Mouse (Mus musculus): Measurements from ENCODE around the gene Nipbl. TPM values are rescaled to one million over a fixed set of nuclear protein-coding genes. Genes with fewer than 3 reads are reported as not detected.

Nipbl gene
- total RNA-seq (2014; fragmentation: Nextera tagmentation) (140 and 147 TPM in 2 replicates), total RNA-seq (2017) (43.2 and 53.4 TPM in 2 replicates), polyA plus RNA-seq (2012) (5.2 and 7.3 TPM in 2 replicates)

DNA sequence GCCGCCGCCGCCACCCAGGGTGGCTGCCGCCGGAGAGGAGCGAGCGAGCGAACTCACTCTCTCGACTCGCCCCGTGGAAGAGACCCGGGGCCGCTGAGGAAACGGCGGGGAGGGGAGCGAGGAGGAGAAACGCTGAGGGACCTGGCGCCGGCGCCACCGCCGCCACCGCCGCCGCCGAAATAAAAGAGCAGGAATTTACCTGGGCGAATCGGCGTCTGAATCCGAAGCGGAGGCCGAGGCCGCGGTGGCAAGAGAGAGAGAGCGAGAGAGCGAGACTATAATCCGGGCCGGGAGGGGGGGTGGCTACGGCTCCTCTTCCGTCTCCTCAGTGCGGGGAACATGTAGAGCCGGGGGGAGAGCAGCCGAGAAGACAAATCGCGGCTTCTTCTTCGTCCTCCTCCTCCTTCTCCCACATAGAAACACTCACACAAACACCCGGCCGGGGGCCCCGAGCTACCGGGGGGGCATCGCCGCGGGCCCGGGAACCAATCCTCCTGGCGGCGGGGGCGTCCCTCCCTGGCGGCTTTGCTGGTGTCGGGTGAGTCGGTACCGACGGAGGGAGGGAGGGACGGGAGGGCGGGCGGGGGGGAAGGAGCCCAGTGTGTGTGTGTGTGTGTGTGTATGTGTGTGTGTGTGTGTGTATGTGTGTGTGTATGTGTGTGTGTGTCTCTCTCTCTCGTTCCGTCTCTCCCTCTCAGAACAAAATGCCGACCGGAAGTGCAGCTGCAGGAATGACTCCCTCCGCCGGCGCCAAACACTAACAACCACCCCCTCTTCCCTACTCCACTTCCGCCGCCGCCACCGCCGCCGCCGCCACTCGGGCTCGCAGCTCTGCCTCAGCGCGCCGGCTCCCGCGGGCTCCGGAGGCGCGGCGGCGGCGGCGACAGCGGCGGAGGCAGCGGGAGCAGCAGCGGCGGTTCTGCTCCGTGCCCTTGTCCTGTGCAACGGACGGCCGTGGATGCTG is at the start of gene Nipbl:
Nipbl (minus strand) TSS at position 538 of the 964 bp plus-strand sequence.
- 0 out of 2 replicates have a peak, but pooled peaks have one; percentile 37 for ATAC-seq (ENCODE audit: extremely low read depth, insufficient number of reproducible peaks, low FRiP score, poor library complexity, severe bottlenecking)

DNA sequence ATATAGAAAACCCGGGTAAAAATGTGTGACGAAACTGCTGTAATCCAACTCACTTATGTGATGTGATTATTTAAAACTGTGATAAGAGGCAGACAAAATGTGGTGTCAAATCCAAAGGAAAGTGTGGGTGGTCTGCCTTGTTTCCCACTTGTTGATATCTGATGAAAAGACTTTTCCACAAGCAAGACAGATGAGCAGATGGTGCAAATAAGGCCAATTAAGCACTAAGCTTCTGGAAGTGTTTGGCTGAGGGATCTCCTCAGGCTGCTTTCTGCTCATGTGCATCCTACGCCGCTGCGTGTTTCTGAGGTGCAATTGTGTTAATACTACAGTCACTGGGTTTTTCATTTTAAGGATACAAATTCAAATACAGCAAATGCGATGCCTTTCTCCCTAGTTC is 41.0 kb upstream of the Nipbl start:
- TF ChIP-seq CTCF (IDR thresholded peaks at IDR 0.05; ENCODE audit: low read depth, low read length) (no peak), GATA1 (IDR thresholded peaks at IDR 0.05; ENCODE audit: borderline replicate concordance, low read length) (no peak), GATA2 (IDR thresholded peaks at IDR 0.05; ENCODE audit: borderline replicate concordance, low read depth, low read length) (no peak), POLR2AphosphoS5 (IDR thresholded peaks at IDR 0.05; ENCODE audit: insufficient replicate concordance, low read depth, low read length) (no peak), TAL1 (conservative IDR thresholded peaks at IDR 0.05; ENCODE audit: low read depth, low read length) (no peak)
- H3K4me1 ChIP-seq (ENCODE audit: insufficient read depth, low read depth, low read length): no peaks in the 10 kb centered on the region
- no peaks in the 10 kb centered on the region for H3K9me3 ChIP-seq (replicated peaks)
- DNase-seq (ENCODE audit: low spot score) (no peak), ATAC-seq (ENCODE audit: extremely low read depth, insufficient number of reproducible peaks, low FRiP score, poor library complexity, severe bottlenecking) (no peak)
- no peak overlapping the region for H3K4me3 ChIP-seq (ENCODE audit: low read depth, low read length)
- no peaks in the 10 kb centered on the region for H3K36me3 ChIP-seq (replicated peaks)
- H3K27me3 ChIP-seq (ENCODE audit: insufficient read depth, low read length): peaks cover 9% of the 10 kb centered on the region

More for the DNA sequence above, at the start of gene Nipbl:
- peak within 1 kb of the TSS; percentile 85 for H3K4me3 ChIP-seq (ENCODE audit: low read depth, low read length)
- TF ChIP-seq TAL1 (conservative IDR thresholded peaks at IDR 0.05; ENCODE audit: low read depth, low read length): no peak
- no peak for TF ChIP-seq GATA1 (IDR thresholded peaks at IDR 0.05; ENCODE audit: borderline replicate concordance, low read length)
- peaks cover 2% of the 10 kb centered on the region for H3K36me3 ChIP-seq (replicated peaks)
- H3K27me3 ChIP-seq (ENCODE audit: insufficient read depth, low read length): no peaks in the 10 kb centered on the region
- H3K9me3 ChIP-seq (replicated peaks): no peaks in the 10 kb centered on the region
- peaks cover 28% of the 10 kb centered on the region for H3K4me1 ChIP-seq (ENCODE audit: insufficient read depth, low read depth, low read length)
- peak; percentile 78 for DNase-seq (ENCODE audit: low spot score)

DNA sequence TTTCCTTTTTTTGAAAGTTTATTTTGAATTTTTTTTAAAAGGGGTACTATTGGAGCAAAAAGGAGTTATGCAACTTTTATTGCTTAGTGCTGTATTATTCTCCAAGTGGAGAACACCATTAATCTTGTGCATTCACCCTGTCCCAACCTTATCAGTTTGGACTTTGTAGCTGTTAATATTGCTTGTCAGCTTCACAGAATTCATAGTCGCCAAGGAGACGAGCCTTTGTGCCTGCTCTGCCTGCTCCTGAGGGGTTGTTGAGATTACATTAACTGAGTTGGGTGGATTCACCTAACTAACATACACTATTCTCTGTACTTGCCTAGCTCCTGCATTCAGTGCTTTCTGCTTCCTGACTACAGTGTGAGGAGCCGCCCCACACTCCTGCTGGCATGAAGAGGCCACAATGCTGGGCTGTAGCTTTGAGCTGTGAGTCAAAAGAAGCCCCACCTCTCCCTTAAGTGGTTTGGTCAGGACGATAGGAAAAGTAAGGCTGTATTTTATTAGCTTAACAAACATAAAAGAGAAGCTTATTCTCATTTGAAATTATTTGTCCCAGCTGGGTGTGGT is 24.8 kb upstream of the Nipbl start:
- ATAC-seq (ENCODE audit: extremely low read depth, insufficient number of reproducible peaks, low FRiP score, poor library complexity, severe bottlenecking): no peak
- no peaks in the 10 kb centered on the region; the same call in 1 of the 2 replicates for H3K9me3 ChIP-seq (replicated peaks)
- no peaks in the 10 kb centered on the region; the same call in 1 of the 2 replicates for H3K4me1 ChIP-seq (ENCODE audit: insufficient read depth, low read depth, low read length)
- H3K36me3 ChIP-seq (replicated peaks): no peaks in the 10 kb centered on the region
- H3K4me3 ChIP-seq (ENCODE audit: low read depth, low read length): no peak overlapping the region
- 0 out of 2 replicates have a peak, but pooled peaks cover 3% of the 10 kb centered on the region for H3K27me3 ChIP-seq (ENCODE audit: insufficient read depth, low read length)
- TF ChIP-seq GATA1 (IDR thresholded peaks at IDR 0.05; ENCODE audit: borderline replicate concordance, low read length) (no peak), CTCF (IDR thresholded peaks at IDR 0.05; ENCODE audit: low read depth, low read length) (no peak), TAL1 (conservative IDR thresholded peaks at IDR 0.05; ENCODE audit: low read depth, low read length) (no peak), POLR2AphosphoS5 (IDR thresholded peaks at IDR 0.05; ENCODE audit: insufficient replicate concordance, low read depth, low read length) (no peak), GATA2 (IDR thresholded peaks at IDR 0.05; ENCODE audit: borderline replicate concordance, low read depth, low read length) (no peak)
- DNase-seq (ENCODE audit: low spot score): no peak

DNA sequence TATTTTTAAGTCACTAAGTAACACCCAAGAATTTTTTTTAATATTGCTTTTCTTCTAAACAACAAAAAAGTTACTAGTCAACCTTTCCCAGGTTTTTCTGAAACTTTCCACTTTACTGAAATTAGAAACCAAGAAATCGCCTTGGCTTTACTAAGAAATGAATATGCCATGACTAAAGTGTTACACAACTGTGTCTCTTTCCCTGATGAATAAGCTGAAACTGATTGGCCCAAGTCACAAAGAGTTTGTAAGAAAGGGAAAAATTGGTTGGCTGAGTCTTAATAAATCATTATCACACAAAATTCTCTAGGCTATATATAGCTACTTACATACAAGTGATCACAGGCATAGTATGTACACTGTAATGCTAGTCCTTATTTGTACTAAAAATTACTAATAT is 19.3 kb upstream of the Nipbl start:
- Histone ChIP-seq H3K4me3 (ENCODE audit: low read depth, low read length) (no peak overlapping the region), H3K9me3 (replicated peaks) (no peaks in the 10 kb centered on the region), H3K27me3 (ENCODE audit: insufficient read depth, low read length) (no peaks in the 10 kb centered on the region), H3K4me1 (ENCODE audit: insufficient read depth, low read depth, low read length) (peaks cover 3% of the 10 kb centered on the region; the same call in 1 of the 2 replicates), H3K36me3 (replicated peaks) (no peaks in the 10 kb centered on the region)
- TF ChIP-seq GATA2 (IDR thresholded peaks at IDR 0.05; ENCODE audit: borderline replicate concordance, low read depth, low read length) (no peak), POLR2AphosphoS5 (IDR thresholded peaks at IDR 0.05; ENCODE audit: insufficient replicate concordance, low read depth, low read length) (no peak), TAL1 (conservative IDR thresholded peaks at IDR 0.05; ENCODE audit: low read depth, low read length) (no peak), GATA1 (IDR thresholded peaks at IDR 0.05; ENCODE audit: borderline replicate concordance, low read length) (no peak), CTCF (IDR thresholded peaks at IDR 0.05; ENCODE audit: low read depth, low read length) (no peak)
- no peak for DNase-seq (ENCODE audit: low spot score)
- ATAC-seq (ENCODE audit: extremely low read depth, insufficient number of reproducible peaks, low FRiP score, poor library complexity, severe bottlenecking): no peak

DNA sequence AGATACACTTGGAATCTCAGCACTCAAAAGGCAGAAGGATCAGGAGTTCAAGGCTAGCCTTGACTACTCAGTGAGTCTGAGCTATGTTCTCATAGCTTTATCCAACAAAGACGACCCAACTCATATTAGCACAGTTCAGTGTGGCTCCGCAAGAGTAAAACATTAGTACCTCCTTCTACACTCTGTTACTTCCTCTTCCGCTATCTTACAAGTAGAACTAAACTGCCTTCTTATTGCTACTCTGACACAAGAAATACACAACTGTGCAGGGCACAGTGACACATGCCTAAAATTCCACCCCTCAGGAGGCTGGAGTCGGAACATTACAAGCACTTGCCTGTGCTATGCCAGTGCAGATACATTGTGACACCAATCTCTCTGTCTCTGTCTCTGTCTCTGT is 18.5 kb upstream of the Nipbl start:
- H3K4me1 ChIP-seq (ENCODE audit: insufficient read depth, low read depth, low read length): peaks cover 3% of the 10 kb centered on the region; the same call in 1 of the 2 replicates
- TF ChIP-seq GATA1 (IDR thresholded peaks at IDR 0.05; ENCODE audit: borderline replicate concordance, low read length) (no peak), TAL1 (conservative IDR thresholded peaks at IDR 0.05; ENCODE audit: low read depth, low read length) (no peak), POLR2AphosphoS5 (IDR thresholded peaks at IDR 0.05; ENCODE audit: insufficient replicate concordance, low read depth, low read length) (no peak), CTCF (IDR thresholded peaks at IDR 0.05; ENCODE audit: low read depth, low read length) (no peak), GATA2 (IDR thresholded peaks at IDR 0.05; ENCODE audit: borderline replicate concordance, low read depth, low read length) (no peak)
- DNase-seq (ENCODE audit: low spot score): no peak
- H3K36me3 ChIP-seq (replicated peaks): no peaks in the 10 kb centered on the region
- H3K4me3 ChIP-seq (ENCODE audit: low read depth, low read length): no peak overlapping the region
- ATAC-seq (ENCODE audit: extremely low read depth, insufficient number of reproducible peaks, low FRiP score, poor library complexity, severe bottlenecking): no peak
- H3K9me3 ChIP-seq (replicated peaks): no peaks in the 10 kb centered on the region
- no peaks in the 10 kb centered on the region for H3K27me3 ChIP-seq (ENCODE audit: insufficient read depth, low read length)

DNA sequence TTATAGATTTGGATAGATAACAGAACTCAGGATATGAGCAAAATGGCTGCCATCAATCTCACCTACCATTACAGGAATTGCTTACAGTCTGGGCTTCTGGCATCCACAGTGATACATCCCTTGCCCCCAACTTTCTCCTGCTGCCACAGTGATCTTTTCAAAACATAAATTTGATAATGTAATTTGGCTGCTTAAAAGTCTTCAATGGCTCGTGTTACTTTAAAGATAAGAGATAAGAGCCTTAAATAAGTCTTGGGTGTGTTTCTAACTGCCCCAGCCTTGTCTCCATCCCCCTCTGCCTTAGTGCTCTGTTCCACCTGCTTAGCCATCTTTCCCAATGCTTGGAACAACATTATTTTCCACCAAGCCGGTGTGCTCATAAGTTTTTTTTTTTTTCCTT is 16.6 kb upstream of the Nipbl start:
- Histone ChIP-seq H3K9me3 (replicated peaks) (no peaks in the 10 kb centered on the region), H3K27me3 (ENCODE audit: insufficient read depth, low read length) (no peaks in the 10 kb centered on the region), H3K36me3 (replicated peaks) (no peaks in the 10 kb centered on the region), H3K4me1 (ENCODE audit: insufficient read depth, low read depth, low read length) (peaks cover 3% of the 10 kb centered on the region; the same call in 1 of the 2 replicates), H3K4me3 (ENCODE audit: low read depth, low read length) (no peak overlapping the region)
- ATAC-seq (ENCODE audit: extremely low read depth, insufficient number of reproducible peaks, low FRiP score, poor library complexity, severe bottlenecking): no peak
- no peak for DNase-seq (ENCODE audit: low spot score)
- TF ChIP-seq GATA1 (IDR thresholded peaks at IDR 0.05; ENCODE audit: borderline replicate concordance, low read length): no peak
- no peak for TF ChIP-seq GATA2 (IDR thresholded peaks at IDR 0.05; ENCODE audit: borderline replicate concordance, low read depth, low read length)
- TF ChIP-seq CTCF (IDR thresholded peaks at IDR 0.05; ENCODE audit: low read depth, low read length): no peak
- no peak for TF ChIP-seq POLR2AphosphoS5 (IDR thresholded peaks at IDR 0.05; ENCODE audit: insufficient replicate concordance, low read depth, low read length)
- no peak for TF ChIP-seq TAL1 (conservative IDR thresholded peaks at IDR 0.05; ENCODE audit: low read depth, low read length)

Data from G1E (cell line).